Mouse (Mus musculus) cerebellum, adult 2 months (tissue): ENCODE measurements around the gene Fv1.

Experiments used
- CTCF ChIP-seq: fragments of 200-500 bp; IDR thresholded peaks from 2 replicates; pipeline ENCODE4 v1.5.1; 2011; ENCODE audit warnings: low read depth, mild to moderate bottlenecking, control low read depth, low read length, moderate library complexity, borderline replicate concordance; ENCODE audit not compliant: insufficient read depth
- POLR2A ChIP-seq: fragments of 200-500 bp; IDR thresholded peaks from 2 replicates; pipeline ENCODE4 v1.6.1; 2011; ENCODE audit warnings: low read length, control low read depth, borderline replicate concordance; ENCODE audit not compliant: insufficient read depth

- TF ChIP-seq CTCF (no peak), POLR2A (no peak)
Measured at GRCm38 (mm10) chr4:147879865-147880264, 11.1 kb downstream of the Fv1 start.
